Mouse (Mus musculus): Measurements from ENCODE around the gene Fam71a.
"Not testable (repeated sequence)": the region's sequence is repeated elsewhere in the genome, so short reads cannot be mapped to it uniquely, and the experiment has no call there.

Fam71a gene

DNA sequence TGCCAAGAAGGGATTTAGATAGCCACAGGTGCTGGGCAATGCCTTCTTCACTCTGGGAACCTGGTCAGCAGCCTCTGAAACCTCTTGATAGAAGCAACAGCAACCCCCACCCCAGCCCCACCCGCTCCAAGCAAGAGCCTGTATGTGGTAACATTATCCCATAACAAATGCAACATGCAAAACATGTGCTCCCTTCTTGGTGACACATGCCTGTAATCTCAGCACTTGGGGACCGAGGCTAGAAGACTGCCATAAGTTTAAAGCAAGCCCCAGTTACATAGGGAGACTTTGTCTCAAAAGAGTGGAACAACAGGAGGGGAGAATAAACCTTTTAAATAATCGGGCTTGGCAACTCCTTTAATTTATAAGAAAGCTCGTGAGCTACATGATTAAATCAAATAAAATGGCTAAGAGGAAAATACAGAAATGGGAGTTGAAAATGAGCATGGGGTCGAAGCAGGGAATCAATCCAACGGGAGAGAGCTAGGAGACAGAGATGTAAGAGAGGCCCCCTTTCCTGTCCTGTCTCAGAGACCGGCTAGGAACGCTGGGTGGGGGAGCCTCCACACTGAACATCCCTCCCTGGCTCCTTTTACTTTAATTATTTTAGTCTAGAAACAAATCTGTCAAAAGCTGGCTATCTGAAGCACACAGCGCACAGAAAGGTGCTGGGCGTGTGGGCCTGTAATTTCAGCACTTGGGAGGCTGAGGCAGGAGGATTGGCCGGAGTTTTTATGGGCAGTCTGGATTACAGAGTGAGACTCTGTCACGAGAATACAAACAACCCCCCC, 17.0 kb upstream of the Fam71a start:
- no peak for DNase-seq

DNA sequence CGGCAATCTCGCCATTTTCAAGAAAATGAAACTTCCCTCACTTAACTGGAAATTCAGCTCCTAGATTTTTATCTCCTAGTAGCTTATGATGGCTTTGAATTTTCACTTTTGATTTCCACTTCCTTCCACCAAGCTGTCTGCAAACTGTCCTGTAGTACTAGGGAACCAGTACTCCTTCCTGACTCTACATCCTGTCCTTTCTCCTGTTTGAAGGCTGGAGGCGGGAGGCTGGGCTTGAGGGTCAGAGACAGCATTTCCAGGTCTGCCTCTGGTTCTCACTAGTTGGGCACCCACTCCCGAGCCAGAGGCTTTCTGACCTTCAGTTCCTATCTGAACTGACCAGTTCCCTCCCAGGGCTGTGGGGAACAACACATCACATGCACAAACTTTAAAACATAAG, 15.8 kb upstream of the Fam71a start:
- DNase-seq: no peak

DNA sequence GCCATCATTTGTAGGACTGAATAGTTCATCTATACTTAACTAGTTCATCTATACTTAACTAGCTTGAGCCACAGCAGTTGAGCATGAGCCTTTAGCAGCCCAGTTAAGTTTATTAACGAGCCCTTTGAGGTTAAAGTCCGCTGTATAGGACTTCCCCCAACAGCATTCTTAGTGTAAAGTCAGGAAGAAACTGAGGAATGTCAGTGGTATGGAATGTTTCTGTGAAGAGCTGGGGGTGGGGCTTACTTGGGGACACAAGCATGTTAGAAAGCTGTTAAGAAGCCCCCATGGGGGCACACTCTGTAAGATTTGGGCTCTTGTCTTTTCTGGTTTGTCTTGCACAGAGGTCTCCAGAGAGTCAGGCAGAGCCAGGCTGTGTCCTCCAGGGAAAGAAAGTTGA, 15.2 kb upstream of the Fam71a start:
- DNase-seq: no peak

DNA sequence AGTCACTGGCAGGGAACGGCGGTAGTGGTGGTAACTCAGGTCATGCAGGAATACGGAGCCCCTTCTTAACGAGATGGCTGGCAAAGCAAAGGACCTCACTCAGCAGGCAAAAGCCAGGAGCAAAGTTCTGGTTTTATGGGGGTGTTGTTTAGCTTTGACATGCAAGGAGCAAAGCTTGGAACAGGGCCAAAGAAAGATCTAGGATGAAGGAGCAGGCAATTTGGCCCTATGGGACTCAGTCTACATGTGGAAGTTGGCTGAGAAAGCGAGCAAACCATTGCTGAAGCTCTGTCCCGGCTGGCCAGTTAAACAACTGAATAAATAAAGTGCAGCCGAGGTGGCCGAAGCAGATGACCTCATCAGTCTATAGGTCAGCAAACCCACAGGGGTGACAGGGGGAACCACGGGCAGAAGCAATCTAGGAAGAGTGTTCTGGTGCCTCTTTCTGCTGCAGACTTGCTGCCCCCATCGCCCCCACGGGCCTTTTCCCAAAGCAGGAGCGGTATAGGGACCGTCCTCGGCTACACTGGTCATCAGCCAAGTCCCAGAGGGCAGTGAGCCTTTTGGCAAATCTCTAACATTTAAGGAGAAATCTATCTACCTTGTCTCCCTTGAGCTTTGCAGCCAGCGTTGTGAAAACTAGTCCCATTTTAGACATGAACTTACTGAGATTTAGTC, 14.0 kb upstream of the Fam71a start:
- DNase-seq: no peak

DNA sequence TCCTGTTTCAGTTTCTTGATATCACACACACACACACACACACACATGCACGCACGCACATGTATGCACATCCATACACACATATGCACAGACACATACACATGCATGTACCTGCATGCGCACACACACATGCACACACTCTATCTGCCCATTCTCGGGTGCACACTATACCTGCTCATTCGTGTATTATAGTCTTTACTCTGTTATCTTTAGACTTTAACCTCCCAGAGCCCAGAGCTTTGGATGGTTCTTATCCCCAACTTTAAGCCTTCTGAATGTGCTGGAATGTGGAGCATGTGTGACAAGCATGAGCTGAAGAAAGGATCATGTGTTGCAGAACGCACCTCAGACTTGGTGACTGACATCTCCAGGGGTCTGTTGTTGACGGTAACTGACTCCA, 12.3 kb upstream of the Fam71a start:
- DNase-seq: no peak

DNA sequence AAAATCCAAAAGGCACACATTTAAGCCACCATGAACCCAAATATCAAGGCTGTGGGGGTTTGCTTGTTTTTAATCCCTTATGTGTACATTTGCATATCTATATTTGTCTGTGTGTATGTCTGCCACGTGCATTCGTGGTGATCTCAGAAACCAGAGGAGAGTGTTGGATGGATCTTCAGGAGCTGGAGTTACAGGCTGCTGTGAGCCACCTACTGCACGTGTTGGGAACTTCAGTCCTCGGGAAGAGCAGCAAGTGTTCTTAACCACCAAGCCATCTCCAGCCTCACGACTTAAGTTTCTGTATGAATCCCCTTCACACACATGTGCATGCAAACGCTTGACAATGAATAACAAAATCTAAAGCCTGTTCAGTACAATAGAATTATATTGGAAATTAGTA, 7.9 kb upstream of the Fam71a start:
- peak; percentile 62 for DNase-seq

DNA sequence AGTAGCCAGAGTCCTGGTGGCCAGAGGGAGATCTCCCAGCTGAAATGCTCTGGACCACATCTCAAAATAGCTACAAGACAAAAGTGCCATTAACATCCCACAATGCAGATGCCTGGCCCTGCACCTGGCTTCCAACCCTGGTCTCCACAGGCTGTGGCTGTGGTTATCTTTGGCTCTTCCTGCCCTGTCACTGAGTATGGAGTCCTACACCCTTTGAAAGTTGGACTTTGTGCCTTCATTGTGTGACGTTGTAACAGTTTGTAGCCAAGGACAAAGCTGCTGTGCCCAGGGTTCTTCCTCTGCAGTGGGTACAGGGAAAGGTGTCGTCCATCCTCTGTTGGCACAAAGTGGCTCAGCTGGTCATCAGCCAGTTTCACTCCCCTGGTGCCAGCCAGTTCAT, 5.8 kb upstream of the Fam71a start:
- no peak for DNase-seq

DNA sequence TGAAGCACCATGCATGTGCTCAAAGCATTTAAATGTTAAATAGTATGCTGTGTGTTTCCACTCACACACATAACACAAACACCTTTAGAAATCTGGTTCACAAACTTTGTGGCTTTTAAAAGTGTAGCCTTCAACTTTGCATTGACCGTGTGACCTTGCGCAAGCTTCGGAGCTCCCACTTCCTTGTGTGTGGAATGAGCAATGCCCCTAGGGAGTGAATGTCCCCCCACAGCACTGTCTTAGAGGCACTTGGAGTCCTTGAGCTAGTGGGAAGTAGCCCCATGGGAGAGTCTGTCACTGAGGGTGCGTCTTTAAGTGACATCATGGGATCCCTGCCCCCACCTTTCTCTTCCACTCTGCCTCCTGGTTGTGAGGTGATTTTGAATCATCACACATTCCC, 1.6 kb upstream of the Fam71a start:
- no peak for DNase-seq

DNA sequence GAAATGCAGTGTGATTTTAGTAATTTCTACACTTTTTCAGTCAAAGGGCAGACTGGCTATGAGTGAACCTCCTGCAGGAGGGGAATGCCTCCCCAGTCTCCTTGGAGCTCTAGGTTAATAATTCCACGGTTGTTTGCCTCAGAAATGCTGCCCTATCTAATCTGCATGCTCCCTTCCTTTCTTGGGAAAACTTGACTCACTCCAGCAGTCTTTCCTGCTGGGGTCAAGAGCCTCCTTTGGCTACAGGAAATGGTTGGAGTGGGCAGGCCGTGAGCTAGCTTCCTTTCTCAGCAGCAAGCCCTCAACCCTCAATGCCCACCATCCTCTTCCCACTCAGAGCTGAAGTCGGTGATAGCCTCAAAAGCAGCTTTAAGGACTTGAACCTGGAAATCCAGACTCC, 10.3 kb downstream of the Fam71a start:
- no peak for DNase-seq

DNA sequence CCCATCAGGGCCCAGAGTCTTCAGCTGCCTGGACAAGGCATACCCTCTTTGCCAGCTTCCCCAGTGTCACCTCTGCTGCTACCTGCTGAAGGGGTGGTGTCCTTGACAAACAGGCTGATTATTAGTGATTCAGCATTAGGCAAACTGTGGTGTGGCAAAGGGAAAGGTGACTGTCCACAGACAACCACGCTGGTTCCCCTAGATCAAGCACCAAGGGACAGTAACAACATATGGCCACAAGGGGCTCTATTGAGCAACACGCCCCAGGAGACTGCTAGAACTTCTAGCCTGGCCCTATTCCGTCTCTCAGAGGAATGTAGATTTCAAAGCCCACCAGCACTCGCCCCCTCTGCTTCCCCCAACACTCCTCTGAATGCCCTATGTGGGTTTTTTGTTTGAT, 11.6 kb downstream of the Fam71a start:
- DNase-seq: peak; percentile 38

DNA sequence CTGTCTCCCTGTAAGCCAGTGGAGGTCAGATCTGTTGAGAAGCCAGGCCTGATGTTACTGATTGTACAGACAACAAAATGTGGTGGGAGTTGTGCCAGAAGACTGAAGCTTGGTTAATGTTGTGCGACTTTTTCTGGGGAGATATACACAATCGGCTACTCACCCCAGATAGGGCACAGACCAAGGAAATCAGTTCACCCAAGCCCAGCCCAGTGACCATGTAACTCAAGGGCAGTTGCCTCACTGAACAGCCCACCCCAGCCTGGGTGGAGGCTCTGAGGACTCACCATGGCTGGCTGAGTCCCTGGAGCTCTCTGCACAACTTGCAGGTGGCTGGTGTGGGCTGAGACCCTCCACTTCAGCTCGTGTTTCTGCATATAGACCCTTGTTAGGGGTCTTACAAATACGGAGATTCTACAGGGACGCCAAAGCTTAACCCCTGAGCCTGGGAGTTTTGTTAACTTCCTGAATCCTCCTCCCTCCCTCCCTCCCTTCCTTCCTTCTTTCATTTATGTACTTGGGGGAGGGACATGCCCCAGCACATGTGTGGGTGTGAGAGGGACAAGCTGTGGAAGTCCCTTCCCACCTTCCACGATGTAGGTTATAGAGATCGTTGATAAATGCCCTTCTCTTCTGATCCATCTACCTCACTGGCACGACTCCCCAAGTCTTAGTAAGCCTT, 13.6 kb downstream of the Fam71a start:
- no peak for DNase-seq

DNA sequence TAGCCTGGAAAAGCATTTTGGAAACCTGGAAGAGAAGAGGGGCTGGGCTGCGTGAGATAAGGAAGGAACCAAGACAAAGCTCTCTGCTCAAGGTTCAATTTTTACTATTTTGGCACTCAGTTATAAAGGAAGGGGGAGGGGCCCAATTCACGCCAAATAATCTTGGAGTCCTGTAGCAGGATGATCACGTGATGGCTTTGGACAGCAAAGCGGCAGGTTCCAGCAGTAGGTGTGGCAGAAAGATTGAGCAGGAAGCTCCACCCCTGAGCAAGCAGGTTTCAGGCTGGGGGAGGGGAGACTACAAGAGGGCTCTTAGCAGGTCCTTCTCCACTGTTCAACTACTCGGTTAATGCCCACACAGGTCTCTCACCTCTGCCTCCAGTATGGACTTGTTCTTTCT, 15.1 kb downstream of the Fam71a start:
- not testable (repeated sequence) for DNase-seq

DNA sequence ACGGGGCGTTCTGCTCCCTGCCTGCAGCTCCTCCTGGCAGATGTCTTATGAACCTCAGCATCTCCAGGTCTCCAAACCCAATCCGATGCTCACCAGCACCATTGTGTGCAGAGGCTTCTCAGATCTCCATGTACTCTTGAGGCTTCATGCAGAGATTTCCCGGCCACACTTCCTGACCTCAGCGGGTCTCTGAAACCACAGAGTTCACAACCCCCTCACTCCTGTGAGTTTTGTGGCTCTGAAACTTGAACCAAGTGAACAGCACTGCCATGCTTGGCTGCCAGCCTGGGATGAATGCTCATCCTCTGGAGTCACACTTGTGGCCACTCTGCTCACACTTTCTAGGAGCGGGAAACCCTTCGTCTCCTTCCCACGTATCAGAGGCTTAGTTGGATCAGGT, 23.6 kb downstream of the Fam71a start:
- no peak for DNase-seq

DNA sequence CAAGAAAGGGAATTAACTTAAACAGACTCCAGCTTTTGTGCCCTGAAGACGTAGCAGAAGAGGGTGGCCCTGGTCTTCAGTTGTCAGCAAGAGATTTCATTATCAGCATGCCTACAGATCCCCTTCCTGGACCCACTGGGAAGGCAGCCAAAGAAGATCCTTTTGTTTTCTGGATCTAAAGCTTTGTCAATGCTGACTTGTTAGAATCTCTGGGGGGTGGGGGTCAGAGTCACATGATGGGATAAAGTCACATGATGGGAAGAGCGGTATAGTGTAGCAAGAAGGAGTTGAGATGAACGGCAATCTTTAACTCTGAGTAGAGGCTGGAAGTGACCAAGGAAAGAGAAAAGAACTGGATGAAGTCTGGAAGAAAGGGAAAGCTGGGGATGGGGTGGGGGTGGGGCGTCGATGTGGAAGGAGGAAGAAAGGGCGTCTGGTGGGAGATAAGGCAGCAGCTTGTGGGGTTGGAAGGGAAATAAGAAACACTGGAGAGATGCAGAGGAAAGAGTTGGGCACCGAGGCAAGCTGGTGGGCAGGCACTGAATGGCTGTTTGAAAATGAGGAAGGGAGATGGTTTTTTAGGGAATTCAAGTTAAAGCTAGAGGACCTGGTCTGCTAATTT, 25.6 kb downstream of the Fam71a start:
- DNase-seq: no peak

DNA sequence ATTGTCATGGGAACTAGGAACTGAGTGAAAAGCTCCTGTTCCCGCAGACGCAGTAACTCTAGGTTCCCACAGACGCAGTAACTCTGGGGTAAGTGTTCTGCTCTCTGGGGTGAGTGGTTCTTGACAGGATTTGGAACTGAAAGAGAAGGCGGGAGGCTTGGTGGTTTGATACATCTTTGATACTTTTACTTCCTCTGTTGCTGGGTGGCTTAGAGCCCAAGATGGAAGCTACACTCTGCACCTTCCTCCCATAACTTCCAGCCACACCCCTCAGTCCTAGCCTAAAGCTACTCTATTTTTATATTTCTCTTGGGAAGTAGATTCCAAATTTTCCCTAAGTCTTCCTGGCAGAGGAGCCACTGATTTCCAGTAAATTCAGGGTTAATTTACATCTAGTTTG, 26.2 kb downstream of the Fam71a start:
- DNase-seq: no peak

DNA sequence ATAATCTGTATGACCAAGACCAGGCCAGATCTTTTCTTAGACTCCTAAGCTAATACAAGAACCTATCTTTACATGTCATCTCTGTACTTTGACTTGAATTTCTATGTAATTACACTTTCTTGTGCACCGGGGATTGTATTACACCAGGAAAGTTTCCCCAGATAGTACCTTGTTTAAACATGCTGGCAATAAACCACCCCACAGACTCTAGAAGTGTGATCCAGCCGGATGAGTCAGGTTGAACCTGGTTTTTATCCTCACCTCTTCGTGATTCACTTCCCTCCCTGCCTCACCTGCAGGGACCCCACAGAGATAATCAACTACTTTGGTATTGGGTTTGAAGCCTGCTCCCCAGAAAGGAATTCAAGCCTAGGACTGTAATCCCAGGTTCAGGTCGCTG, 29.2 kb downstream of the Fam71a start:
- no peak for DNase-seq

DNA sequence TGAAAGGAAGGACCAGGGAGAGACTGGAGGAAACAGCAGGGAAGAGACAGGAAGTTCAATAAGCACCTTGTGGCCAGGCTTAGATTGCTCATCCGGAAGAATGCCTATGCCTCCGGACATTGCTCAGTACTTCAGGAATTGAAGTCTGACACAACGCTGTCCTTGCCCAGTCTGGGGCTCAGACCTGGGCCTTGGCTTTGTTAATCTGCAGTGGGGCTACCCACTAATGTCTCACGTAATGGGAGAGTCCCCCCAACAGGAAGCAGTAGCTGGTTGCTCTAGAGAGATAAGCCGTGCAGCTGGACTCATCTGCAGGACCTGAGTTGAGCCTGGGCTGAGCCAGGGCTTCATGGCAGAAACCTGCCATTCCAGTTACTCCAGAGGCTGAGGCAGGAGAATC, 31.7 kb downstream of the Fam71a start:
- no peak for DNase-seq

DNA sequence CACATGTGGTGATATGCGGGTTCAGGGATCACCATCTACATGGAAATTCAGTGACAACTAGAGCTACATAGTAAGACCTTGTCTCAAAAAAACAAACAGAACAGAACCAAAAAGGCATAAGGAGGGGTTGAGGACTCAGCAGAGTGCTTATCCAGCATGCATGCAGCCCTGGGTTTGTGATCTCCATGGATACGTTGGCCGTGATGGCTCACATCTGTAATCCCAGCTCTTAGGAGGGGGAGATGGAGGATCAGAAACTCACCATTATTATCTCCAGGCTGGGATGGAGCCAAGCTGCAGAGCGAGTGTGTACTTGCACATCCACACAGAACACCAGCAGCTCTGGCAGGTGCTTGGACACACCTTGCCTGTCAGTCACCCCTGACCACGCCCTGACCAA, 32.4 kb downstream of the Fam71a start:
- no peak for DNase-seq

DNA sequence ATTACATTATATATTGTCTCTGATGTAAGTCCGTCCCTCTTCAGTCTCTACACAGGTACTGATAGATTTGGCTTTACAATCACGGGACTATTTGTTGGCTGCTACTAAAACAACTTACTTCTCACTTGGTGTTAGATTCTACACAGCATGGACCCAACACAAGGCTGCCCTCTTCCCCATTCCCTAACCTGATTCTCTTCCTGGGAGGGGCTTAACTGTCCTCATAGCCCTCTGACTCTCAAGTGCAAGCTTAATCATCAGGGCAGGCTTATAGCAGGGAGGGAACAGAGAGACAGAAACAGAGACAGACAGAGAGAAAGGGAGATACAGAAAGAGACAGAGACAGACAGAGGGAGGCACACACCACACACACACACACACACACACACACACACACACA, 32.9 kb downstream of the Fam71a start:
- DNase-seq: no peak

DNA sequence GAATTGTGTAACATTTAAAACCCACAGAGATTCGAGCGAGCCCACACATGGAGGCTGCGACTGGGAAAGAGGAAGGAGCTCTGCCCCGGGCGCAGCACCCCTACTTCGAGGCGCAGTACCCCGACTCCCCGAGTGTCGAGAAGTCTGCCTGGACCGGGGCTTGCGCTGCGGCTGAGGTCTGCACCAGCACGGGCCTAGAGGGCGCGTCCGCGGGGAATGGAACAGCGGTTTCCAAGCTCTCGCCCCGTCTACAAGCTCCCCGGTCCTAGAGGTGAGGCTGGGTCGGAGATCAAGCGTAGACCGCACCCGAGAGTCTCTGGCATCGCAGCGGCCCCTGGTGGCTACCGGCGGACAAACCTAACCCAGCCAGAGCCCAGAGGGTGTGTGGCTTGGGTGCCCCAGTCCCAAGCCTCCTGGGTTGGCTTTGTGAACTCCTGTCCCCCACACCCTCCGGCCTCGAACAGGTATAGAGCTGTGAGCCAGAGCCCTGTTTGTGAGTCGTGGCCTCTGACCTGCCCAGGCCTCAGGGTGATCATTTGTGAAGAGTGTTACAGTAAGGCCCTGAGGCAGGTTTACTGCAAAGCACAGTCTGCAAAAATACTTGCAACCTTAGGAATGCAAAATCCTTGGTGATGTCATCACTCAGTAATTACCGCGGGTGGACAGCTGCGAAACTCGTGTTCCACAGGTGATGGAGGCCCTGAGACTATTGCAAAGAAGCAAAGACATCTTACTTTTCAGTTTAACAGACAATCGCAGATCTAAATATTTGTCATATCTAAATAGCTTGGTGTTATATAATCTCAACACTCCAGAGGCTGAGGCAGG, 38.6 kb downstream of the Fam71a start:
- DNase-seq: peak; percentile 56

DNA sequence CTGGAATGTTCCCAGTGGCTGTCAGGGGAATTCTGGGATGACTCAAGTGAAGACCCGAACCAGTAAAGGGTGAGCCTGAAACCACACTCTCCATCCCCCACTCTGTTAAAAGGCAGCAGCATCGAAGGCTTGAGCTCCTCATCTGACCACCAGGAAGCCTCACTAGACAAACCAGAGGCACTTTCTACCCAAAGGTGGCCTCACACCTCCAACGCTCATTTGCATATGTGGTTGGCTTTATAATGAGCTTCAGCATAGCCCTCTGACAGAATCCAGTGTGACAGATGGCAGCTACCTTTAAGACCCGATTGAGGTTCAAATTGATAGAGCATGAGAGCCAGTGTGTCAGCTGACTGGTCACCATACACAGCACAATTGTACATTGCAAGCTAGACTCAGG, 40.3 kb downstream of the Fam71a start:
- DNase-seq: no peak

DNA sequence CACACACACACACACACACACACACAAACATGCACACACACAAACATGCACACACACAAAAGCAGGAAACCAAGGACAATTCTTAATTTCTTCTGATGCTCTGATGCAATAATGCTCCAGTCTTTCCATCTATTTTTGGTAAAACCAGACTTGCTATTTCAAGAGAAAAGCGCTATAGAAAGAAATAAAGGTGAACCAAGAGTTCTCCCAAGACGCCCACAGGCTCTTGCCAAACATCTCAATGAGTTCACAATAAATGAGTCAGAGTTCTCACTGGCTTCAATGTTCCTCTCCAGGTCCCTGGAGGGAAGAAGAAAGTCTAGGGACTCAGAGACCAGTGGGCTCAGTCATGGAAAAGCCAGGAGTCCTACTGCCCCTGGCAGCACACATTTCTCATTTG, 40.9 kb downstream of the Fam71a start:
- no peak for DNase-seq

DNA sequence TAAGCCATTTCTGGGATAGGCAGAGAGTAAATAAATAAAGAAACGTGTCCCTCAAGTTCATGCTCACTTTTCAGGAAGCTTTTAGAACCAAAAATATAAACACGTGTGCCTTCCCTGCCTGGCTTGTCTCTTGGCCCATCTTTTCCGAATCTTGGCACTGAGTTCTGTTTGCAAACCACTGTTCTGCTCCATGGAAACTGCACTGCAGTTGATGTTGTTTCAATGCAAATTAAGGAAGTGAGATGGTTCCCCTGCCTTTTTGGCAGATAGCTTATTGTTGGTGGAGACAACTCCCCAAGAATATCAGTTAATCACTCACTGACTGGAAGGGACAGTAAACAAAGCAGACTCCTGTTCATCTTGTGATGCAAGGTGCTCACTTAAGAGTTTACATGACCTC, 41.9 kb downstream of the Fam71a start:
- no peak for DNase-seq

Measured in right cerebral cortex, postnatal 14 days (tissue).